Comparison of ENCODE assay signal across 8 mouse cellular contexts in the genomic region with DNA sequence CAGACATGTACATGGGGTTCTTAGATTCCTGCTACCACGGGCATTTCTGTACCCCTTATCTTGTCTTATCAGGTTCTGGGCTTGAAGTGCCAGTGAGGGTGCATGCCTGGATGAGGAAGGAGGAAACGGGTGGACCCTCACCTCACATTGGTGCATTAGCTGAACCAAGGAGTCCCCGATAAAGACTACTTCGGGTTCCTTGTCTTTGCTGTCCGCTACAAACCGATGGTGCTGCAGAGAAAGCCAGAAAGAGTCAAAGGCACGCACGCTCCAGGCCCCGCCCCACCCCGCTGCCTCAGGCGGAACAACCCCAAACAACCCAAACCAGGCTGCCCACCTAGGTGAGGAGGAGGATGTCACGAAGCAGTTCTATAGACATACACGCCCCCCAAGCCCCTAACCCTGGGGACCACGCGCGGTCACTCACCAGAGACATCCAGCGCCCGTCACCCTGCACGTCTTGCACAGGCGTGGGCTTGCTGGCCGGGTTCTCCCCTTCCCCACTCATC. TPM values are rescaled to one million over a fixed set of nuclear protein-coding genes. Genes with fewer than 3 reads are reported as not detected.
DNase-seq lines count a peak whose midpoint lies in the region; ATAC-seq lines count a peak whose summit lies in the region.

No protein-coding gene starts in this region.

- peak overlapping the region; percentile 91 for H3K4me3 ChIP-seq in hindbrain, embryonic 15.5 days
- H3K4me3 ChIP-seq in stomach, embryonic 16.5 days (replicated peaks; ENCODE audit: low read length) = peak overlapping the region; percentile 61

- no peaks in the 10 kb centered on the region for H3K9me3 ChIP-seq in hindbrain, embryonic 15.5 days
- H3K9me3 ChIP-seq in stomach, embryonic 16.5 days (replicated peaks; ENCODE audit: control insufficient read depth, low read length) = no peaks in the 10 kb centered on the region

- WGBS in hindbrain, embryonic 15.5 days = under 1% methylated on average over 21 of the region's 21 CpGs
- under 1% methylated on average over 21 of the region's 21 CpGs for WGBS in stomach, embryonic 16.5 days

- H3K27me3 ChIP-seq in hindbrain, embryonic 15.5 days = no peaks in the 10 kb centered on the region
- no peaks in the 10 kb centered on the region for H3K27me3 ChIP-seq in stomach, embryonic 16.5 days (ENCODE audit: control insufficient read depth, insufficient read depth, low read length)

- peak overlapping the region; percentile 99 for H3K27ac ChIP-seq in hindbrain, embryonic 15.5 days (replicated peaks)
- peak overlapping the region; percentile 94 for H3K27ac ChIP-seq in stomach, embryonic 16.5 days (ENCODE audit: low read length)

- ATAC-seq in hindbrain, embryonic 15.5 days (ENCODE audit: low FRiP score, low read depth) = no peak; the same call in 1 of the 2 replicates
- peak; percentile 49 for ATAC-seq in megakaryocyte, adult 5-6 weeks (ENCODE audit: poor library complexity, severe bottlenecking)
- ATAC-seq in stomach, embryonic 16.5 days (ENCODE audit: insufficient read depth, low FRiP score) = peak; percentile 26

- H3K9ac ChIP-seq in hindbrain, embryonic 15.5 days = peak overlapping the region; percentile 93
- H3K9ac ChIP-seq in stomach, embryonic 16.5 days (ENCODE audit: low read length) = peak overlapping the region; percentile 91

- peaks cover 35% of the 10 kb centered on the region for H3K4me1 ChIP-seq in hindbrain, embryonic 15.5 days (replicated peaks)
- H3K4me1 ChIP-seq in stomach, embryonic 16.5 days (ENCODE audit: control insufficient read depth, insufficient read depth, low read length) = peaks cover 9% of the 10 kb centered on the region; the same call in 1 of the 2 replicates

- peaks cover 36% of the 10 kb centered on the region for H3K36me3 ChIP-seq in hindbrain, embryonic 15.5 days
- peaks cover 9% of the 10 kb centered on the region; the same call in 1 of the 2 replicates for H3K36me3 ChIP-seq in stomach, embryonic 16.5 days (ENCODE audit: control insufficient read depth, insufficient read depth, low read length)

- H3K4me2 ChIP-seq in hindbrain, embryonic 15.5 days = peak overlapping the region; percentile 69
- peak overlapping the region; percentile 71 for H3K4me2 ChIP-seq in stomach, embryonic 16.5 days (ENCODE audit: low read depth, low read length)

- DNase-seq in cerebellum, postnatal 10 days = peak; percentile 64 to 69
- no peak for DNase-seq in cerebellum, postnatal 36 days
- peak; percentile 63 to 64 for DNase-seq in B cell, adult 2 months
- peak; percentile 60 for DNase-seq in embryo, embryonic 10.5 days (ENCODE audit: low spot score)
- no peak for DNase-seq in c-Kit-positive CD71-positive TER-119-positive erythroid progenitor cells, embryonic 14.5 days (ENCODE audit: low spot score)

RNA-seq across cellular contexts. Expression of a gene that starts 0.8 kb away (rescaled TPM):
- polyA plus RNA-seq in hindbrain, embryonic 15.5 days (2015; fragmentation: Nextera tagmentation; extraction: Ambion mirVana) = 558 and 579 TPM in 2 replicates
- total RNA-seq in megakaryocyte, adult 5-6 weeks (2015) = 7.7 and 15.9 TPM in 2 replicates
- 7.7 and 14.6 TPM in 2 replicates for total RNA-seq in megakaryocyte, adult 5-6 weeks (2017)
- 186 and 209 TPM in 2 replicates for polyA plus RNA-seq in stomach, embryonic 16.5 days (2015; fragmentation: Nextera tagmentation; extraction: Ambion mirVana)

RNA-seq across cellular contexts. Expression of a gene that starts 4.2 kb away (rescaled TPM):
- 3.5 and 4.6 TPM in 2 replicates for polyA plus RNA-seq in hindbrain, embryonic 15.5 days (2015; fragmentation: Nextera tagmentation; extraction: Ambion mirVana)
- total RNA-seq in megakaryocyte, adult 5-6 weeks (2015) = not detected in 2 replicates
- total RNA-seq in megakaryocyte, adult 5-6 weeks (2017) = not detected in 2 replicates
- 0.49 and 0.57 TPM in 2 replicates for polyA plus RNA-seq in stomach, embryonic 16.5 days (2015; fragmentation: Nextera tagmentation; extraction: Ambion mirVana)

RNA-seq across cellular contexts. Expression of a gene that starts 8.9 kb away (rescaled TPM):
- 84.1 and 101 TPM in 2 replicates for polyA plus RNA-seq in hindbrain, embryonic 15.5 days (2015; fragmentation: Nextera tagmentation; extraction: Ambion mirVana)
- total RNA-seq in megakaryocyte, adult 5-6 weeks (2015) = not detected in 2 replicates
- total RNA-seq in megakaryocyte, adult 5-6 weeks (2017) = not detected in 2 replicates
- polyA plus RNA-seq in stomach, embryonic 16.5 days (2015; fragmentation: Nextera tagmentation; extraction: Ambion mirVana) = 0.57 and 0.66 TPM in 2 replicates

RNA-seq across cellular contexts. Expression of a gene that starts 20.0 kb away (rescaled TPM):
- 23.9 and 25.1 TPM in 2 replicates for polyA plus RNA-seq in hindbrain, embryonic 15.5 days (2015; fragmentation: Nextera tagmentation; extraction: Ambion mirVana)
- 1.0 and 1.1 TPM in 2 replicates for total RNA-seq in megakaryocyte, adult 5-6 weeks (2015)
- total RNA-seq in megakaryocyte, adult 5-6 weeks (2017) = 1.3 and 2.1 TPM in 2 replicates
- 9.5 and 10.7 TPM in 2 replicates for polyA plus RNA-seq in stomach, embryonic 16.5 days (2015; fragmentation: Nextera tagmentation; extraction: Ambion mirVana)

RNA-seq across cellular contexts. Expression of a gene that starts 29.5 kb away (rescaled TPM):
- polyA plus RNA-seq in hindbrain, embryonic 15.5 days (2015; fragmentation: Nextera tagmentation; extraction: Ambion mirVana) = 32.5 and 38.5 TPM in 2 replicates
- total RNA-seq in megakaryocyte, adult 5-6 weeks (2015) = 166 and 174 TPM in 2 replicates
- 55.5 and 84.2 TPM in 2 replicates for total RNA-seq in megakaryocyte, adult 5-6 weeks (2017)
- polyA plus RNA-seq in stomach, embryonic 16.5 days (2015; fragmentation: Nextera tagmentation; extraction: Ambion mirVana) = 26.7 and 27.4 TPM in 2 replicates

Comparison
In these comparisons a context has a peak if more than half of its experiments do, and no peak if none do; other contexts are left out.
1. DNase-seq: peak in cerebellum, postnatal 10 days (2 of 2), B cell, adult 2 months (2 of 2) and embryo, embryonic 10.5 days (single experiment); none in cerebellum, postnatal 36 days (0 of 2) and c-Kit-positive CD71-positive TER-119-positive erythroid progenitor cells, embryonic 14.5 days (single experiment).
2. RNA of a gene that starts 8.9 kb away (polyA plus RNA-seq): 84.1 to 101 TPM in hindbrain, embryonic 15.5 days; 0.57 to 0.66 TPM in stomach, embryonic 16.5 days; every median in the first group is over 10 times any median in the second.